Mouse (Mus musculus): ENCODE data around the gene Tmem51. TPM values are rescaled to one million over a fixed set of nuclear protein-coding genes. Genes with fewer than 3 reads are reported as not detected.

Gene Tmem51
- polyA plus RNA-seq, 1 experiment from 2014 or later: 5.1 TPM

DNA sequence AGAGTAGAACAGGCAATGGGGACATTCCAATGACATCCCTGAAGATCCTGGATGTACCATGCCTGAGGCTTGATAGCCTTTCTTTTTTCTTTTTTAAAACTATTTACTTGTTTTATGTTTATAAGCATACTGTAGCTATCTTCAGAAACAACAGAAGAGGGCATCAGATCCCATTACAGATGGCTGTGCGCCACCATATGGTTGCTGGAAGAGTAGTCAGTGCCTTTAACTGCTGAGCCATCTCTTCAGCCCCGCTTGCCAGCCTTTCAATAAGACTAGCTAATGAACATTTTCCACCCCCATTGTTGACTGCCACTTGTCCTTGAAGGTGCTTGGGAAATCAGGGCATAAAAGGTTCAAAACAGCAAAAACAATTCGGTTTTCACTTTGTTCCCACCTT lies 100.4 kb downstream of the Tmem51 start:
- no peak for ATAC-seq (ENCODE audit: insufficient read depth, low FRiP score, low TSS enrichment)
- Histone ChIP-seq H3K4me2 (ENCODE audit: low read depth) (no peak overlapping the region), H3K4me1 (ENCODE audit: control insufficient read depth, insufficient read depth, low read length) (no peaks in the 10 kb centered on the region), H3K36me3 (ENCODE audit: control insufficient read depth, insufficient read depth, low read length) (no peaks in the 10 kb centered on the region), H3K9ac (ENCODE audit: low read length) (no peak overlapping the region), H3K27me3 (ENCODE audit: control insufficient read depth, insufficient read depth, low read length) (no peaks in the 10 kb centered on the region), H3K9me3 (ENCODE audit: control insufficient read depth, low read length) (no peaks in the 10 kb centered on the region), H3K4me3 (ENCODE audit: low read depth, low read length) (no peak overlapping the region), H3K27ac (ENCODE audit: low read depth, low read length) (no peak overlapping the region)
- no peak for DNase-seq (ENCODE audit: low spot score)
- WGBS: 65% methylated on average over 3 of the region's 3 CpGs

DNA sequence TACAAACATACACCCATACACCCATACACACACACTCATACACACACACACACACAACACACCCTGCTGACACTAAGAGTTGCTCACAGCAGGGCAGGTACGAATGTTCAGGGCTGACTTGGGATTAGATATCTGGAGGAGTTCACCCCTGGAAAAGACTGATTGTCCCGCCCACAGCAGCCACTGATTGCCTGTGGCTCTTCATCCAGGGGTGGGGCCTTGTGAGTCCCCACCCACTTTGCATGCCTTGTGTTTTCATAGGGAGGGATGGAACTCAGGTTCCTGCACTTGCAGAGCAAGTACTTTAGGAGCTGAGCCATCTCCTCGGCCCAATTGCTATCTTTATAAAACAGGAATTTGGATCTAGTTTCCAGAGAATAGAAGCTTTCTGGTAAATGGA lies 102.6 kb downstream of the Tmem51 start:
- no peak for ATAC-seq (ENCODE audit: insufficient read depth, low FRiP score, low TSS enrichment)

More for the DNA sequence above, 102.6 kb downstream of the Tmem51 start:
- WGBS: 78% methylated on average over 3 of the region's 3 CpGs
- no peaks in the 10 kb centered on the region for H3K27me3 ChIP-seq (ENCODE audit: control insufficient read depth, insufficient read depth, low read length)
- no peaks in the 10 kb centered on the region for H3K36me3 ChIP-seq (ENCODE audit: control insufficient read depth, insufficient read depth, low read length)
- no peak for DNase-seq (ENCODE audit: low spot score)
- H3K4me2 ChIP-seq (ENCODE audit: low read depth): no peak overlapping the region
- H3K9me3 ChIP-seq (ENCODE audit: control insufficient read depth, low read length): no peaks in the 10 kb centered on the region
- H3K27ac ChIP-seq (ENCODE audit: low read depth, low read length): no peak overlapping the region
- H3K9ac ChIP-seq (ENCODE audit: low read length): no peak overlapping the region
- no peaks in the 10 kb centered on the region for H3K4me1 ChIP-seq (ENCODE audit: control insufficient read depth, insufficient read depth, low read length)
- H3K4me3 ChIP-seq (ENCODE audit: low read depth, low read length): no peak overlapping the region

Other genes starting within 250 kb of the Tmem51 start
- gene Ctrc, start 237.9 kb downstream of the Tmem51 start, polyA plus RNA-seq (2014; fragmentation: Nextera tagmentation; extraction: Ambion mirVana): not detected in 2 replicates
- 24.4 and 28.5 TPM in 2 replicates for gene Efhd2, start 209.4 kb downstream of the Tmem51 start, polyA plus RNA-seq (2014; fragmentation: Nextera tagmentation; extraction: Ambion mirVana)
- 1.5 and 1.8 TPM in 2 replicates for gene Fhad1, start 69.2 kb downstream of the Tmem51 start, polyA plus RNA-seq (2014; fragmentation: Nextera tagmentation; extraction: Ambion mirVana)
- gene Kazn, start 155.1 kb upstream of the Tmem51 start, polyA plus RNA-seq (2014; fragmentation: Nextera tagmentation; extraction: Ambion mirVana): 10.6 and 12.2 TPM in 2 replicates